Mouse (Mus musculus): ENCODE results near the gene Dysf. TPM values are rescaled to one million over a fixed set of nuclear protein-coding genes. Genes with fewer than 3 reads are reported as not detected.

Gene Dysf
- polyA plus RNA-seq, 1 experiment from 2014 or later, result 5.7 TPM

GRCm38 (mm10) chr6:84224861-84225260 lies 216.5 kb downstream of the Dysf start:
- 48% methylated on average over 4 of the region's 4 CpGs for WGBS
- no peak overlapping the region for H3K27ac ChIP-seq (ENCODE audit: low read length)
- H3K36me3 ChIP-seq (ENCODE audit: control insufficient read depth, insufficient read depth, low read length), result no peaks in the 10 kb centered on the region
- ATAC-seq, result no peak
- no peak overlapping the region for H3K9ac ChIP-seq (ENCODE audit: low read depth, low read length)
- no peak overlapping the region for H3K4me2 ChIP-seq (ENCODE audit: low read depth, low read length)
- no peaks in the 10 kb centered on the region for H3K27me3 ChIP-seq (replicated peaks; ENCODE audit: control insufficient read depth, insufficient read depth, low read length)
- H3K9me3 ChIP-seq (ENCODE audit: control insufficient read depth, low read length), result no peaks in the 10 kb centered on the region
- H3K4me3 ChIP-seq (ENCODE audit: low read length), result no peak overlapping the region
- no peaks in the 10 kb centered on the region for H3K4me1 ChIP-seq (ENCODE audit: control insufficient read depth, insufficient read depth, low read length)

- no peak overlapping the region for H3K27ac ChIP-seq (ENCODE audit: low read length)
- H3K4me1 ChIP-seq (ENCODE audit: control insufficient read depth, insufficient read depth, low read length), result no peaks in the 10 kb centered on the region
- H3K36me3 ChIP-seq (ENCODE audit: control insufficient read depth, insufficient read depth, low read length), result no peaks in the 10 kb centered on the region
- no peak for ATAC-seq
- no peaks in the 10 kb centered on the region for H3K9me3 ChIP-seq (ENCODE audit: control insufficient read depth, low read length)
- H3K27me3 ChIP-seq (replicated peaks; ENCODE audit: control insufficient read depth, insufficient read depth, low read length), result no peaks in the 10 kb centered on the region
- H3K4me3 ChIP-seq (ENCODE audit: low read length), result no peak overlapping the region
- H3K4me2 ChIP-seq (ENCODE audit: low read depth, low read length), result no peak overlapping the region
- 71% methylated on average over 6 of the region's 6 CpGs for WGBS
- H3K9ac ChIP-seq (ENCODE audit: low read depth, low read length), result no peak overlapping the region
These were observed 217.2 kb downstream of the Dysf start for GRCm38 (mm10) chr6:84225587-84225986.

- no peak overlapping the region for H3K27ac ChIP-seq (ENCODE audit: low read length)
- ATAC-seq, result no peak
- H3K4me1 ChIP-seq (ENCODE audit: control insufficient read depth, insufficient read depth, low read length), result no peaks in the 10 kb centered on the region
- 80% methylated on average over 4 of the region's 4 CpGs for WGBS
- no peaks in the 10 kb centered on the region for H3K36me3 ChIP-seq (ENCODE audit: control insufficient read depth, insufficient read depth, low read length)
- H3K4me2 ChIP-seq (ENCODE audit: low read depth, low read length), result no peak overlapping the region
- H3K9me3 ChIP-seq (ENCODE audit: control insufficient read depth, low read length), result no peaks in the 10 kb centered on the region
- no peak overlapping the region for H3K4me3 ChIP-seq (ENCODE audit: low read length)
- H3K9ac ChIP-seq (ENCODE audit: low read depth, low read length), result no peak overlapping the region
- H3K27me3 ChIP-seq (replicated peaks; ENCODE audit: control insufficient read depth, insufficient read depth, low read length), result no peaks in the 10 kb centered on the region
These were observed 219.8 kb downstream of the Dysf start for GRCm38 (mm10) chr6:84228196-84228595.

GRCm38 (mm10) chr6:84228786-84229185 lies 220.4 kb downstream of the Dysf start:
- ATAC-seq, result no peak
- Histone ChIP-seq H3K9ac (ENCODE audit: low read depth, low read length) (no peak overlapping the region), H3K4me3 (ENCODE audit: low read length) (no peak overlapping the region), H3K4me1 (ENCODE audit: control insufficient read depth, insufficient read depth, low read length) (no peaks in the 10 kb centered on the region), H3K9me3 (ENCODE audit: control insufficient read depth, low read length) (no peaks in the 10 kb centered on the region), H3K27me3 (replicated peaks; ENCODE audit: control insufficient read depth, insufficient read depth, low read length) (no peaks in the 10 kb centered on the region), H3K36me3 (ENCODE audit: control insufficient read depth, insufficient read depth, low read length) (no peaks in the 10 kb centered on the region), H3K4me2 (ENCODE audit: low read depth, low read length) (no peak overlapping the region), H3K27ac (ENCODE audit: low read length) (no peak overlapping the region)
- 54% methylated on average over 5 of the region's 5 CpGs for WGBS

- Histone ChIP-seq H3K27me3 (replicated peaks; ENCODE audit: control insufficient read depth, insufficient read depth, low read length) (no peaks in the 10 kb centered on the region), H3K4me1 (ENCODE audit: control insufficient read depth, insufficient read depth, low read length) (no peaks in the 10 kb centered on the region; the same call in 1 of the 2 replicates), H3K27ac (ENCODE audit: low read length) (no peak overlapping the region), H3K4me2 (ENCODE audit: low read depth, low read length) (no peak overlapping the region), H3K9me3 (ENCODE audit: control insufficient read depth, low read length) (no peaks in the 10 kb centered on the region), H3K4me3 (ENCODE audit: low read length) (no peak overlapping the region), H3K9ac (ENCODE audit: low read depth, low read length) (no peak overlapping the region), H3K36me3 (ENCODE audit: control insufficient read depth, insufficient read depth, low read length) (no peaks in the 10 kb centered on the region)
- 62% methylated on average over 7 of the region's 7 CpGs for WGBS
- ATAC-seq, result no peak
These were observed 221.3 kb downstream of the Dysf start for GRCm38 (mm10) chr6:84229739-84230138.

GRCm38 (mm10) chr6:84231108-84231507 lies 222.7 kb downstream of the Dysf start:
- H3K27ac ChIP-seq (ENCODE audit: low read length), result no peak overlapping the region
- H3K4me2 ChIP-seq (ENCODE audit: low read depth, low read length), result no peak overlapping the region
- no peak for ATAC-seq
- H3K4me3 ChIP-seq (ENCODE audit: low read length), result no peak overlapping the region
- no peaks in the 10 kb centered on the region for H3K36me3 ChIP-seq (ENCODE audit: control insufficient read depth, insufficient read depth, low read length)
- H3K9ac ChIP-seq (ENCODE audit: low read depth, low read length), result no peak overlapping the region
- H3K4me1 ChIP-seq (ENCODE audit: control insufficient read depth, insufficient read depth, low read length), result no peaks in the 10 kb centered on the region; the same call in 1 of the 2 replicates
- H3K27me3 ChIP-seq (replicated peaks; ENCODE audit: control insufficient read depth, insufficient read depth, low read length), result no peaks in the 10 kb centered on the region
- no peaks in the 10 kb centered on the region for H3K9me3 ChIP-seq (ENCODE audit: control insufficient read depth, low read length)
- WGBS, result 66% methylated on average over 7 of the region's 7 CpGs

- no peaks in the 10 kb centered on the region; the same call in 1 of the 2 replicates for H3K4me1 ChIP-seq (ENCODE audit: control insufficient read depth, insufficient read depth, low read length)
- H3K4me3 ChIP-seq (ENCODE audit: low read length), result no peak overlapping the region
- no peaks in the 10 kb centered on the region for H3K27me3 ChIP-seq (replicated peaks; ENCODE audit: control insufficient read depth, insufficient read depth, low read length)
- H3K9me3 ChIP-seq (ENCODE audit: control insufficient read depth, low read length), result no peaks in the 10 kb centered on the region
- no peak overlapping the region for H3K9ac ChIP-seq (ENCODE audit: low read depth, low read length)
- H3K27ac ChIP-seq (ENCODE audit: low read length), result no peak overlapping the region
- 56% methylated on average over 8 of the region's 8 CpGs for WGBS
- no peak overlapping the region for H3K4me2 ChIP-seq (ENCODE audit: low read depth, low read length)
- no peak for ATAC-seq
- no peaks in the 10 kb centered on the region for H3K36me3 ChIP-seq (ENCODE audit: control insufficient read depth, insufficient read depth, low read length)
These were observed 223.8 kb downstream of the Dysf start for GRCm38 (mm10) chr6:84232063-84232760.

- no peaks in the 10 kb centered on the region for H3K9me3 ChIP-seq (ENCODE audit: control insufficient read depth, low read length)
- ATAC-seq, result peak; percentile 88
- no peaks in the 10 kb centered on the region for H3K27me3 ChIP-seq (replicated peaks; ENCODE audit: control insufficient read depth, insufficient read depth, low read length)
- H3K27ac ChIP-seq (ENCODE audit: low read length), result no peak overlapping the region
- no peak overlapping the region for H3K4me3 ChIP-seq (ENCODE audit: low read length)
- H3K9ac ChIP-seq (ENCODE audit: low read depth, low read length), result no peak overlapping the region
- no peak overlapping the region for H3K4me2 ChIP-seq (ENCODE audit: low read depth, low read length)
- H3K36me3 ChIP-seq (ENCODE audit: control insufficient read depth, insufficient read depth, low read length), result no peaks in the 10 kb centered on the region
- 50% methylated on average over 6 of the region's 6 CpGs for WGBS
- H3K4me1 ChIP-seq (ENCODE audit: control insufficient read depth, insufficient read depth, low read length), result no peaks in the 10 kb centered on the region; the same call in 1 of the 2 replicates
These were observed 225.4 kb downstream of the Dysf start for GRCm38 (mm10) chr6:84233783-84234182.

- H3K27me3 ChIP-seq (replicated peaks; ENCODE audit: control insufficient read depth, insufficient read depth, low read length), result no peaks in the 10 kb centered on the region
- no peak for ATAC-seq
- H3K4me1 ChIP-seq (ENCODE audit: control insufficient read depth, insufficient read depth, low read length), result no peaks in the 10 kb centered on the region; the same call in 1 of the 2 replicates
- H3K9me3 ChIP-seq (ENCODE audit: control insufficient read depth, low read length), result no peaks in the 10 kb centered on the region
- WGBS, result 90% methylated on average over 2 of the region's 2 CpGs
- H3K36me3 ChIP-seq (ENCODE audit: control insufficient read depth, insufficient read depth, low read length), result no peaks in the 10 kb centered on the region
- H3K4me2 ChIP-seq (ENCODE audit: low read depth, low read length), result no peak overlapping the region
- no peak overlapping the region for H3K4me3 ChIP-seq (ENCODE audit: low read length)
- H3K27ac ChIP-seq (ENCODE audit: low read length), result no peak overlapping the region
- no peak overlapping the region for H3K9ac ChIP-seq (ENCODE audit: low read depth, low read length)
These were observed 227.0 kb downstream of the Dysf start for GRCm38 (mm10) chr6:84235365-84235764.

- H3K9ac ChIP-seq (ENCODE audit: low read depth, low read length), result no peak overlapping the region
- ATAC-seq, result no peak
- H3K4me3 ChIP-seq (ENCODE audit: low read length), result no peak overlapping the region
- 91% methylated on average over 3 of the region's 3 CpGs for WGBS
- H3K9me3 ChIP-seq (ENCODE audit: control insufficient read depth, low read length), result no peaks in the 10 kb centered on the region
- no peaks in the 10 kb centered on the region for H3K4me1 ChIP-seq (ENCODE audit: control insufficient read depth, insufficient read depth, low read length)
- H3K27me3 ChIP-seq (replicated peaks; ENCODE audit: control insufficient read depth, insufficient read depth, low read length), result no peaks in the 10 kb centered on the region
- no peak overlapping the region for H3K27ac ChIP-seq (ENCODE audit: low read length)
- no peak overlapping the region for H3K4me2 ChIP-seq (ENCODE audit: low read depth, low read length)
- no peaks in the 10 kb centered on the region for H3K36me3 ChIP-seq (ENCODE audit: control insufficient read depth, insufficient read depth, low read length)
These were observed 235.0 kb downstream of the Dysf start for GRCm38 (mm10) chr6:84243385-84243784.

Data from intestine, embryonic 16.5 days (tissue).